Mouse (Mus musculus) heart, postnatal 14 days (tissue): Measurements from ENCODE around the gene Ccdc33. TPM values are rescaled to one million over a fixed set of nuclear protein-coding genes. Genes with fewer than 3 reads are reported as not detected.

Experiments used
- DNase-seq, 2 experiments: peaks; one replicate each; pipeline ENCODE4 v3.0.0; 2021 to 2022
- intact Hi-C: fragments of 180-260 bp; cut with DNase I; formaldehyde crosslinking; loops from one replicate; pipeline ENCODE4 v1.15.1; 2025
- total RNA-seq, 2 experiments: library from RNA; stranded (reverse); gene quantifications; 2 replicates each; pipeline ENCODE4 v1.2.3; 2021

The Ccdc33 gene
- total RNA-seq, 2 experiments from 2014 or later = 0.53 TPM; not detected in 1

- intact Hi-C loops = no loop called here
- DNase-seq = no peak
Observed at GRCm38 (mm10) chr9:58018385-58018784, 100.2 kb downstream of the Ccdc33 start.

- intact Hi-C loops = no loop called here
- DNase-seq = no peak
Observed at GRCm38 (mm10) chr9:58016962-58017361, 101.7 kb downstream of the Ccdc33 start.

DNA sequence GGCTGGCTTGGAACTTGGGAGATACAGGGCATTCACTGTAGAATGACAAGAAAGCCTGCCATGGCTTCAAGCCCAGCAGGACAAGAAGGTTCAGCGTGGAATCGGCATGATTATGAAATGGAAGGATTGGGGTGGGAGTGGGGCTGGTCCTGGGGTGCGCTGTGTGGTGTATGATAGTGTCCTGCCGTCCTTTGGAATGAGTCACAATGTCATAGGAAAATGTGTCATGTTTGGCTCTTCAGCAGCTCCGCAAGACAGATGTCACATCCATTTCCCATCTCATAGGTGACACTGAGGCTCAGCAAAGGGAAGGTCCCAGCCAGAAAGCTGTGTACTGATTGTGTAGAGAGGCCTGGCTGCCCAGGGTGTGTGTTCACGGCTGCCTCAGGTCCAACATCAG is 102.8 kb downstream of the Ccdc33 start:
- no peak for DNase-seq
- intact Hi-C loops = no loop called here

GRCm38 (mm10) chr9:58014393-58015160 is 104.0 kb downstream of the Ccdc33 start:
- no peak for DNase-seq
- intact Hi-C loops = no loop called here

- DNase-seq = no peak
- intact Hi-C loops = no loop called here
Observed at GRCm38 (mm10) chr9:58012935-58013334, 105.7 kb downstream of the Ccdc33 start.

GRCm38 (mm10) chr9:58012486-58012885 is 106.1 kb downstream of the Ccdc33 start:
- DNase-seq = no peak
- intact Hi-C loops = no loop called here

DNA sequence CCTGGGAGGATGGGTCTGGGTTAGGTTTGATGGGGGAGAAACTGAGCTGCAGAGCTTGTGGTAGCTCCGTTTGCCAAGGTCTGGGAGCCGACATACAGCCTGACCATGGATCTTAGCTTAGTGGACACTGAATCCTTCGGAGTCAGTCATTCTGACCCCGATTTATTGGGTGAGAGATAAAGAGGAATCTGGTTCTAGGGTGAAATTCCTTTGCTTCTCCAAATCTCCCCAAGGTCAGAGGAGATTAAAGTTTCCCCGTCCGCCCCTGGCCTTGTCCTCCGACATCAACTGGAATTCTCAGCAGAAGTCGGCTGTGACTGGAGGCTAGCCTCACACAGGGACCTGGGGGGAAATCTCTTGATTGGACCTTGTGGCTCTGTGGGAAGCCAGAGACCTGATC is 107.1 kb downstream of the Ccdc33 start:
- intact Hi-C loops = no loop called here
- no peak for DNase-seq

DNA sequence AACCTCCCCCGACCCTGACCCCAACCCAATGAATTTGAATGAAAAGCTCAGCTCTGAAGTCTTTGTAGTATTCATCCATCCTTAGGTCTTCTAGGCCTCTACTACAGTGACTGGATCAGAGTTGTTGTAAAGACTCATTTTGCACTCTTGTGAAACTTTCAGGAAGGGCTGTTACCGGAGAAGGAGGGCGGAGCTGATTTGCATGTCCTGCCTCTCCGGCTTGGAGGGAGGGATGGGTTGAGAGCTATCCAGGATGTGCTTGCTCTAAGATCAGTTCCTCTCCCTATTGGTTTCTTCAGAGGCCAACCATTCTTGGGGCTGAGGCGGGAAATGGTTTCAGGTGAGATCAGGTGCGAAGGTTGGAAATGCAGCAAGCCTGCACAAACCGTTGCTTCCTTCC is 107.6 kb downstream of the Ccdc33 start:
- intact Hi-C loops = no loop called here
- no peak for DNase-seq

- intact Hi-C loops = no loop called here
- DNase-seq = no peak
Observed at GRCm38 (mm10) chr9:58009588-58009987, 109.0 kb downstream of the Ccdc33 start.

DNA sequence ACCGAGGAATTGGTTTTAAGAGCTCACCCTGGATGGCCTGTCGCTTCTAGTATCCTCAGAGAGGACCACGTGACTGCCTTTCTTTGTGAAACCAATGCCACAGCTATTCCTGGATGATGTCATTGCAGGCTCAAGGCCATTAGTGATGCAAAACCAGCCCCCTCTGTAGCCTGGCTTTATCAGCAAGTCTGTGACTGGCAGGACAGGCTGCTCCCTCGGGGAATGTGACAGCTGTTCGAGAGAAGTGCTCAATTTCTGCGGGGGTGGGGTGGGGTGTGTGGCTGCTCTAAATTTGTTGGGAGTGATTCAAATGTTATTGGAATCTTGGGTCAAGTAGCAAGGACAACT is 109.6 kb downstream of the Ccdc33 start:
- peak; percentile 70 to 84 for DNase-seq
- intact Hi-C loops = no loop called here

DNA sequence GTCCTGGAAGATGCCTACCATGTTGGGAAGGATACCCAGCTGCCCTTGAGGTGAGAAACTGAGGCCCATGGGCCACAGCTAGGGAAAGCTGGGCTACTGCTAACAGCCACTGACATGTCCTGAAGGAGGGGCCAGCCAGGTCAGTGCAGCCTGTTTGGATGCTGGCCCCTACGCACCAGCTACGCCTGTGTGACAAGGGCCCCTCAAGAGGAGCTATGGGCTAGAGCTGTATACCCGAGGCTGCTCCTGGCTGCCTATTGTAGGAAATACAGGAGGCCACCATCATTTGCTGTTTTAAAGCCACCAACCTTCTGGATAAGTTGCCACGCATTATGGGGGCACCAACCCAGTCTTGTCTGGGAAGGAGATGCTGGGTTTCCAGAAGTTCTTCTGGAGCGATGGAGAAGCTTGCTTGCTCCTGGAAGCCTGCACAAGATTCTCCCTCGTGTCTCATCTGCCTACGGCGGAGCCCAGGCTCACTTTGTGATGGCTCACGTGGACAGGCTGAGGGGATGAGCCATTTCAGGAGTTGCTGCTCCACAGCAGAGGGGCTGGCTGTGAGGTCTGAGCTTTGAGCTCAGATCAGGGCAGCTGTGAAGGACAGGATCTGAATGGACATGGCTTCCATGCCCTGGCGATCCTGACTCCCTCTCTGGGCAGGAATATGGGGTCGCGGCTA is 110.1 kb downstream of the Ccdc33 start:
- intact Hi-C loops = no loop called here
- no peak for DNase-seq

GRCm38 (mm10) chr9:58005753-58006461 is 112.7 kb downstream of the Ccdc33 start, which contains the start of gene Cyp11a1:
Gene Cyp11a1 (plus strand): TSS chr9:58006411.
- DNase-seq = no peak
- intact Hi-C loops = no loop called here

DNA sequence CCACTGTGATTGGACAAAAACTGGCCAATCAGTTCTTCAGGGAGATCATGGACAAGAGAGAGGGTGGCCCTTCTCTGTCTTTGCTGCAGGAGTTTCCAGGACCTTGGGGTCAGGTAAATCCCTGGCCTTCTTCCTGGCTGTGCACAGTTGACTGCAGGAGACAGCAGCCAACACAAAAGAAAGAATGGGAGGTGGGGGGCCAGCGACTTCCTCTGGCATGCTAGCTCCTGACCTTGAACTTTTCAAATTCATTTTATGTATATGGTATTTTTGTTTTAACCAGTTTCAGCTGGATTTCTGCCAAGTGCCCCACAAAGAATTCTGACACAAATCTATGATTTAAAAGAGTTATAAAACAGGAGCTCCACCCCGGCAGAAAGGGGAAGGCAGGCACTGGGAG is 115.4 kb downstream of the Ccdc33 start:
- intact Hi-C loops = no loop called here
- DNase-seq = no peak

- DNase-seq = no peak
Observed at GRCm38 (mm10) chr9:57999676-58000075, 118.9 kb downstream of the Ccdc33 start.

GRCm38 (mm10) chr9:57998685-57999084 is 119.9 kb downstream of the Ccdc33 start:
- intact Hi-C loops = loop anchor here (1.0 to 10.0 kb wide), 5 partner anchors 63 to 344 kb away; partner anchors contain the start of gene Csk
- DNase-seq = no peak

More at GRCm38 (mm10) chr9:57999676-58000075, 118.9 kb downstream of the Ccdc33 start:
- intact Hi-C loops = loop anchor here (1.0 to 10.0 kb wide), 4 partner anchors 140 to 345 kb away; partner anchors contain the start of gene Csk

DNA sequence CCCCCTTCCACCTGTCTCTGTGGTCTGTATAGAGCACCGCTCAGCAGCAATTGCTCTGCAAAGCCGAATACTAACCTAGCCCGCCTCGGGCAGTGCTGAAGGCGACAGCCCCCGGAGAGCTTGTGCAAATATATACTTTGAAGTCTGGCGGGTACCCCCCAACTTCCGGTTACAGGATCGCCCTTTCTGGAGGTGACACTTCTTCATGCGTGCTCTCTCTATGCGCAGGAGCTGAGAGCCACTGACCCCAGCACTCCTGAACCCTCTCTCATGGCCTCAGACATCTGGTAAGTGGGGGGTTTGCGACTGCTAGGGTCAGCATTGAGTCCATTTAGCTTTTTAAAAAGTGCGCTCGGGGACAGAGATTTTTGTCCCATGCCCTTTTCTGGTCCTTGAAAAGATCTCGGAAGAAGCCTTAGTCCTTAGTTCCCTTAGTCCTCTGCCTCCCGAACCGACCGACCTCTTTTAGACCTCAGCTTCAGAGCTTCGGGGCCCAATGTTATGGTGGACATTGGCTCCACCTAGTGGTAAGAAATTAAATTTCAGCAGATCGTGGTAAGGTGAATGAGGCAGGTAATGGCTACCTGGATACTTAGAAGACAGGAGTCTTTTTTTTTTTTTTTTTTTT is 120.5 kb downstream of the Ccdc33 start:
- peak; percentile 31 to 70 for DNase-seq

GRCm38 (mm10) chr9:57997511-57998031 is 121.1 kb downstream of the Ccdc33 start:
- intact Hi-C loops = loop anchor here (1.0 to 10.0 kb wide), 5 partner anchors 62 to 343 kb away; partner anchors contain the start of gene Csk
- DNase-seq = no peak

More for the DNA sequence above, 120.5 kb downstream of the Ccdc33 start:
- intact Hi-C loops = loop anchor here (1.0 to 10.0 kb wide), 4 partner anchors 63 to 343 kb away; partner anchors contain the start of gene Csk

DNA sequence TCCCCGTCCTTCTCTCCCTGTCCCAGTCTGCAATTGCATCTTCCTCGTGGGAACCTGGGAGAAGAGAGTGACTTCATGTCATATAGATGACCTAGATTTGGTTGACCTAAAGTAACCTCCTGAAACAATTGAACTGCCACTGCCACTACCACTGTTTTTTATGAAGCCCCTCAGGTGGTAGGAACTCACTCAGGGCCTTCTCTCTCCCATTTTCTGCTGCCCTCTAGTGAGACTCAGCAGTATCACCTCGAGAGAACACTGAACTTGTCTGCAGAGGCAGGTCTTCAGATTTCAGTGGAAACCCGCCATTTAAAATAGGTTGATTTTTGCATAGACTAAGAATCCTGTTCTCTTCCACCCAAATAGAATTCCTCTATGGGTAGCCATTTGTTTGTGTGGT is 123.3 kb downstream of the Ccdc33 start:
- DNase-seq = peak in 1 of 2 experiments; percentile 46
- intact Hi-C loops = loop anchor here (5.0 to 10.0 kb wide), 3 partner anchors 208 to 340 kb away; partner anchors contain the start of gene Csk

DNA sequence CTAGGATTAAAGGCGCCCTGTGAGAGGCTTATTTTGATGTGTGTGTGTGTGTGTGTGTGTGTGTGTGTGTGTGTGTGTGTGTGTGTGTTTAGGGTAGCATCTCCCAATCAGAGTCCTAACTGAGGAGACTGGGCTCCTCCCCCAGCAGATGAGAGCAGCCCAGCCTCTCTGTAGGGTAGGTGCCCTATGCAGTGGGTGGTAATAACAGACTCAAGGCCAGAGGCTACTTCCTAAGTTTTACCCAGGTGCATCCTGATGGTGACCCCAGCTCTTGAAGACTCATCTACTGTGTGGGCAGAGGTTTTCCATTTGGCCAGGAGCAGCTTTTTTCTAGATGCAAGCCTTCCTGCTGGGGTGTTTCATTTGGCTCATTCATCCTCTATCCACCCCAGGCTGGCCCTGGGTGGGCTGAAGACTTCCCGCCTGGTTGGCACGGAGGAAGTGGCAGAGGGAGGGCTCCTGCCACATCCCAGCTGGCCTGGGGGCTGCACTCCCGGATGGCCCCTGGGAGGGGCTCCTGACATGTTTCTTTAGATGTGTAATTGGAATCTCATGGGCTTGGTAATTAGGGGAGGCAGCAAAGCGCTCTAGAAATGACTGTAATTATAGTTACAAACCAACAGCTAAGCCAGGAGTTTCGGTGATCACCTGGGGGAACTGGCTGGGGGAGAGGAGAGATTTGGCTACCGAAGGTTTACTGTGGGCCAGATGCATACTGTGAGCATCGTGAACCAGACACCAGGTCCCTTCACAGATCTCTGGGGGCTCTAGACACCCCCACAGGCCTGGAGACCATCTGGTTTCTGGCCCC is 125.6 kb downstream of the Ccdc33 start:
- intact Hi-C loops = loop anchor here (10.0 kb wide), 1 partner anchor 338 kb away; the partner anchor contains the start of gene Csk
- DNase-seq = no peak
